Mouse (Mus musculus): ENCODE data around the gene Gm49384. TPM values are rescaled to one million over a fixed set of nuclear protein-coding genes. Genes with fewer than 3 reads are reported as not detected.

Gm49384 gene
- polyA plus RNA-seq (2012), result not detected in 2 replicates

GRCm38 (mm10) chr12:69204052-69204833 lies at the start of gene Gm49384:
Gene Gm49384 (minus strand): TSS chr12:69204267.

GRCm38 (mm10) chr12:69240876-69241275 lies 36.8 kb upstream of the Gm49384 start, which contains the start of gene Klhdc1:
Gene Klhdc1 (plus strand): TSS chr12:69241176.

GRCm38 (mm10) chr12:69227776-69228466 lies 23.9 kb upstream of the Gm49384 start, which contains the start of gene Pole2:
Gene Pole2 (minus strand): TSS chr12:69228195.

GRCm38 (mm10) chr12:69198164-69198535 lies 5.9 kb downstream of the Gm49384 start, which contains the start of gene Dnaaf2:
Gene Dnaaf2 (minus strand): TSS chr12:69198429.

GRCm38 (mm10) chr12:69196444-69197377 lies 7.4 kb downstream of the Gm49384 start, which contains the start of gene Gm49383:
Gene Gm49383 (minus strand): TSS chr12:69197104.

GRCm38 (mm10) chr12:69183583-69184308 lies 20.3 kb downstream of the Gm49384 start, which contains the start of the genes Rpl36al and Mgat2:
Gene Rpl36al (minus strand): TSS chr12:69184083.
Gene Mgat2 (plus strand): TSS chr12:69184157.

GRCm38 (mm10) chr12:69168461-69169106 lies 35.5 kb downstream of the Gm49384 start, which contains the start of gene Lrr1:
Gene Lrr1 (plus strand): TSS chr12:69168814.

GRCm38 (mm10) chr12:69158765-69159577 lies 45.1 kb downstream of the Gm49384 start, which contains the start of gene Rps29:
Gene Rps29 (minus strand): TSS chr12:69159186.

Other genes with a start within 250 kb of the Gm49384 start
- 1,801 and 1,826 TPM in 2 replicates for gene Rps29, start 45.1 kb downstream of the Gm49384 start, polyA plus RNA-seq (2012)
- gene Lrr1, start 35.5 kb downstream of the Gm49384 start, polyA plus RNA-seq (2012), result 21.8 and 27.0 TPM in 2 replicates
- gene Rpl36al, start 20.2 kb downstream of the Gm49384 start, polyA plus RNA-seq (2012), result 82.0 and 82.7 TPM in 2 replicates
- gene Mgat2, start 20.1 kb downstream of the Gm49384 start, polyA plus RNA-seq (2012), result 52.9 and 53.9 TPM in 2 replicates
- gene Gm49383, start 7.2 kb downstream of the Gm49384 start, polyA plus RNA-seq (2012), result 40.4 and 45.3 TPM in 2 replicates
- 3.6 and 4.9 TPM in 2 replicates for gene Dnaaf2, start 5.8 kb downstream of the Gm49384 start, polyA plus RNA-seq (2012)
- 10.0 and 17.5 TPM in 2 replicates for gene Pole2, start 23.9 kb upstream of the Gm49384 start, polyA plus RNA-seq (2012)
- gene Klhdc1, start 36.9 kb upstream of the Gm49384 start, polyA plus RNA-seq (2012), result 5.8 and 10.9 TPM in 2 replicates
- 20.6 and 22.4 TPM in 2 replicates for gene Klhdc2, start 92.4 kb upstream of the Gm49384 start, polyA plus RNA-seq (2012)
- 3.5 and 4.8 TPM in 2 replicates for gene Nemf, start 152.9 kb upstream of the Gm49384 start, polyA plus RNA-seq (2012)
- 291 and 319 TPM in 2 replicates for gene Arf6, start 167.9 kb upstream of the Gm49384 start, polyA plus RNA-seq (2012)
- gene Gm9887, start 168.2 kb upstream of the Gm49384 start, polyA plus RNA-seq (2012), result 1.7 and 3.2 TPM in 2 replicates

Measured in megakaryocyte-erythroid progenitor cell, adult 5 weeks (primary cell).